Mouse (Mus musculus) C2C12 (cell line): Measurements from ENCODE around the gene Cldn9. TPM values are rescaled to one million over a fixed set of nuclear protein-coding genes. Genes with fewer than 3 reads are reported as not detected.
A peak's percentile ranks its signal among the peaks of the same experiment; 100 is the strongest.

Experiments
- H3K27me3 ChIP-seq: one replicate; pipeline ENCODE4 v1.6.1; 2011; ENCODE audit not compliant: control insufficient read depth, insufficient read depth, insufficient read length
- H3K36me3 ChIP-seq: one replicate; pipeline ENCODE4 v1.6.1; 2011; ENCODE audit not compliant: control insufficient read depth, insufficient read depth
- H3K4me3 ChIP-seq: one replicate; pipeline ENCODE4 v1.5.1; 2011; ENCODE audit warnings: mild to moderate bottlenecking, control low read depth; ENCODE audit not compliant: poor library complexity, insufficient read depth, severe bottlenecking
- H3K79me2 ChIP-seq: one replicate; pipeline ENCODE4 v1.6.1; 2011; ENCODE audit not compliant: control insufficient read depth, insufficient read depth
- H3K79me3 ChIP-seq: one replicate; pipeline ENCODE4 v1.6.1; 2011; ENCODE audit warnings: low read depth, control low read depth
- H3ac ChIP-seq: one replicate; pipeline ENCODE3; 2011; ENCODE audit warnings: low read depth; ENCODE audit not compliant: control insufficient read depth, insufficient read length
- CEBPB ChIP-seq: IDR thresholded peaks from one replicate; pipeline ENCODE4 v1.6.1; 2011; ENCODE audit warnings: low read depth, mild to moderate bottlenecking, control low read depth, moderate library complexity
- CTCF ChIP-seq: IDR thresholded peaks from one replicate; pipeline ENCODE4 v1.5.1; 2011; ENCODE audit not compliant: control insufficient read depth, insufficient read depth, insufficient read length
- FOSL1 ChIP-seq: IDR thresholded peaks from one replicate; pipeline ENCODE4 v1.8.0; 2011; ENCODE audit warnings: mild to moderate bottlenecking, low read length; ENCODE audit not compliant: poor library complexity, insufficient read depth, severe bottlenecking
- MAX ChIP-seq: IDR thresholded peaks from one replicate; pipeline ENCODE4 v1.6.1; 2011; ENCODE audit warnings: mild to moderate bottlenecking, control low read depth
- MYOD1 ChIP-seq: IDR thresholded peaks from one replicate; pipeline ENCODE4 v1.6.1; 2011; ENCODE audit warnings: low read depth; ENCODE audit not compliant: control insufficient read depth, insufficient read length
- MYOG ChIP-seq: IDR thresholded peaks from one replicate; pipeline ENCODE4 v1.6.1; 2011; ENCODE audit not compliant: control insufficient read depth, insufficient read length; ENCODE audit errors: extremely low read depth
- USF1 ChIP-seq: IDR thresholded peaks from one replicate; pipeline ENCODE4 v1.6.1; 2011; ENCODE audit warnings: low read depth, mild to moderate bottlenecking, control low read depth, moderate library complexity
- polyA plus RNA-seq: library from polyadenylated mRNA; unstranded; fragments of >200 nt; fragmentation: generic; extraction: Trizol; gene quantifications from one replicate; pipeline ENCODE4 v1.2.1, GENCODE M21; 2012; ENCODE audit warnings: missing spikeins

Cldn9 gene
- polyA plus RNA-seq, 1 experiment = 0.54 TPM

DNA sequence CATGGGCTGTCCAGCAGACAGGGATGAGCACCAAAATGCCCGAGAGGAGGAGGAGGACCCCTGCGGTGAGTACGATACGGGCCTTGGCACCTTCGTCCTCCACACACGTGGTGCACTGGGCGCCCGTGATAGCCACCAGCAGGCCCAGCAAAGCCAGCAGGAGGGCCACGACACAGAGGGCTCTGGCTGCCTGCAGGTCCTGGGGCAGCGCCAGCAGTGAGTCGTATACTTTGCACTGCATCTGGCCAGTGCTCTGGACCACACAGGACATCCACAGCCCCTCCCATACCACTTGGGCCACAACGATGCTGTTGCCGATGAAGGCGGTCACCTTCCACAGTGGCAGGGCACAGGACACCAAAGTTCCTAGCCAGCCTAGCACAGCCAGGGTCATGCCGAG is 600 bp downstream of the Cldn9 start:
- Histone ChIP-seq H3K79me2 (no peaks in the 10 kb centered on the region), H3K4me3 (no peak overlapping the region), H3K79me3 (no peaks in the 10 kb centered on the region), H3K36me3 (no peaks in the 10 kb centered on the region), H3ac (no peak overlapping the region), H3K27me3 (no peaks in the 10 kb centered on the region)
- TF ChIP-seq FOSL1 = no peak
- TF ChIP-seq MYOD1 = no peak
- no peak for TF ChIP-seq CEBPB
- TF ChIP-seq MAX = no peak
- TF ChIP-seq MYOG = no peak
- TF ChIP-seq USF1 = no peak
- no peak for TF ChIP-seq CTCF

DNA sequence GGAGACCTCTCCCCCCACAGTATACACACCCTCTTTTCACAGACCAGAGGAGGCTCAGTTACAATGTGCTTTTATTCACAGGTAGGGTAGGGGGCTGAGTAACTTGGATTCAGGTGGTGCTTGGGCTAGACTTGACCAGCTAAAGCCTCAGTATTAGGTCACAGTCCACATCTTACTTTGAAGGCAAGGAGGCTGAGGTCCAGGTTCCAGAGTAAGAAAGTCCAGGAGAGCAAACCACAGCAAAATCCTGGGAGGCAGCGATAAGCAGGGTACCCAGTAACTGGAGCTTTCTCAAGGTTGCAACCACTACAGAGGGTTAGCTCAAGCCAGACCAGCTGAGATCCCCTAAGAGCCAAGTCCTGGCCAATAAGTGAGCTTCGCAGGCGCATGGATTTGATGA is 1.3 kb downstream of the Cldn9 start:
- no peak overlapping the region for H3ac ChIP-seq
- H3K79me3 ChIP-seq = no peaks in the 10 kb centered on the region
- TF ChIP-seq CTCF (no peak), MYOD1 (no peak), USF1 (no peak), MAX (no peak), MYOG (no peak), CEBPB (no peak), FOSL1 (no peak)
- no peak overlapping the region for H3K4me3 ChIP-seq
- H3K36me3 ChIP-seq = no peaks in the 10 kb centered on the region
- H3K27me3 ChIP-seq = no peaks in the 10 kb centered on the region
- H3K79me2 ChIP-seq = no peaks in the 10 kb centered on the region

DNA sequence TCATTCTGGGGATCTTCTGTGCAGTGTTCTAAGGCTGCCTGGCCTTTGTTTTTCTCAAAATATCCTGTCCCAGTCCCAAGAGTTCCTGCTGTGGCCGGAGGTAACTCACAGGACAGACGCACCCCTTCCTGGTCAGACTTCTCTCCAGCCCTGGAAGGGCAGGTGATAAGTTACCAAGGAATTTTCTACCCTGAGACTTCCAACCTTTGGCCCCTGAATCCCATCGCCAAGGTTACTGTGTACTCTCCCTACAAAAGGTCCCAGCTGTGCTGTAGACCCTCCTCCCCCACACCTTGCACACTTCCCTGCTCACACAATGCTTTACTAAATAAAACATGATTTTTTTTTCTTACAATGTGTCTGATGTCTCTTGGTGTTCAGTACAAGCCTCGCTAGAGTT is 1.7 kb downstream of the Cldn9 start:
- no peak overlapping the region for H3K4me3 ChIP-seq
- no peak for TF ChIP-seq MYOG
- no peak for TF ChIP-seq USF1
- no peak for TF ChIP-seq CEBPB
- TF ChIP-seq FOSL1 = no peak
- TF ChIP-seq CTCF = no peak
- no peak for TF ChIP-seq MAX
- TF ChIP-seq MYOD1 = no peak

DNA sequence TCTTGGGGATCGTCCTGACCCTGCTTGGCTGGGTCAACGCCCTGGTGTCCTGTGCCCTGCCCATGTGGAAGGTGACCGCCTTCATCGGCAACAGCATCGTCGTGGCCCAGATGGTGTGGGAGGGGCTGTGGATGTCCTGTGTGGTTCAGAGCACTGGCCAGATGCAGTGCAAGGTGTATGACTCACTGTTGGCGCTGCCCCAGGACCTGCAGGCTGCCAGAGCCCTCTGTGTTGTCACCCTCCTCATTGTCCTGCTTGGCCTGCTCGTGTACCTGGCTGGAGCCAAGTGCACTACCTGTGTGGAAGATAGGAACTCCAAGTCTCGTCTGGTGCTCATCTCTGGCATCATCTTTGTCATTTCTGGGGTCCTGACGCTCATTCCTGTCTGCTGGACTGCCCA is 2.7 kb downstream of the Cldn9 start:
- H3K27me3 ChIP-seq = no peaks in the 10 kb centered on the region
- peaks cover 3% of the 10 kb centered on the region for H3K36me3 ChIP-seq
- TF ChIP-seq CTCF (no peak), MYOD1 (no peak), FOSL1 (peak; percentile 44), CEBPB (no peak), MYOG (no peak), USF1 (no peak), MAX (peak; percentile 67)
- H3ac ChIP-seq = no peak overlapping the region
- no peak overlapping the region for H3K4me3 ChIP-seq
- peaks cover 12% of the 10 kb centered on the region for H3K79me2 ChIP-seq
- peaks cover 6% of the 10 kb centered on the region for H3K79me3 ChIP-seq

More for the DNA sequence above, 1.7 kb downstream of the Cldn9 start:
- Histone ChIP-seq H3K79me3 (peaks cover under 1% of the 10 kb centered on the region), H3K27me3 (no peaks in the 10 kb centered on the region), H3K79me2 (peaks cover 2% of the 10 kb centered on the region), H3ac (no peak overlapping the region), H3K36me3 (no peaks in the 10 kb centered on the region)

DNA sequence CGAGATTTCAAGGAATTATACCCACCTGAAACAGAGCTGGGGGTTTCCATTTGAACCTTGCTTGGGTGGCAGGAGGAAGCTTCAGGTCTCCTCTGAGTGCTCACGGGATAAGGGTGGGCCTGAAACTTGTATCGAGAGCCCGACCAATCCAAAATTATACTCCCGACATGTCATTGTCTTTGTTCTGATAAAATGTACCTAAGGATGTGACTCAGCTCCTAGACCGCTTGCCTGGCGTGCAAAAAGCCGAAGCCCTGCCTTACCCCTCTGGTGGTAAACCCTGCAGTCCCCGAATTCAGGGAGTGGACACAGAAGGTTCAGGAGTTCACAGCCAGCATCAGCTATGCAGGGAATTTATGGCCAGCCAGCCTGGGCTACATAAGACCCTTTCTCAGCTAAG is 3.5 kb downstream of the Cldn9 start:
- Histone ChIP-seq H3ac (no peak overlapping the region), H3K27me3 (no peaks in the 10 kb centered on the region), H3K79me2 (peaks cover 19% of the 10 kb centered on the region), H3K79me3 (peaks cover 8% of the 10 kb centered on the region), H3K4me3 (no peak overlapping the region), H3K36me3 (peaks cover 9% of the 10 kb centered on the region)
- TF ChIP-seq CEBPB = no peak
- TF ChIP-seq MAX = no peak
- no peak for TF ChIP-seq FOSL1
- TF ChIP-seq MYOD1 = no peak
- TF ChIP-seq CTCF = no peak
- no peak for TF ChIP-seq USF1
- TF ChIP-seq MYOG = no peak

DNA sequence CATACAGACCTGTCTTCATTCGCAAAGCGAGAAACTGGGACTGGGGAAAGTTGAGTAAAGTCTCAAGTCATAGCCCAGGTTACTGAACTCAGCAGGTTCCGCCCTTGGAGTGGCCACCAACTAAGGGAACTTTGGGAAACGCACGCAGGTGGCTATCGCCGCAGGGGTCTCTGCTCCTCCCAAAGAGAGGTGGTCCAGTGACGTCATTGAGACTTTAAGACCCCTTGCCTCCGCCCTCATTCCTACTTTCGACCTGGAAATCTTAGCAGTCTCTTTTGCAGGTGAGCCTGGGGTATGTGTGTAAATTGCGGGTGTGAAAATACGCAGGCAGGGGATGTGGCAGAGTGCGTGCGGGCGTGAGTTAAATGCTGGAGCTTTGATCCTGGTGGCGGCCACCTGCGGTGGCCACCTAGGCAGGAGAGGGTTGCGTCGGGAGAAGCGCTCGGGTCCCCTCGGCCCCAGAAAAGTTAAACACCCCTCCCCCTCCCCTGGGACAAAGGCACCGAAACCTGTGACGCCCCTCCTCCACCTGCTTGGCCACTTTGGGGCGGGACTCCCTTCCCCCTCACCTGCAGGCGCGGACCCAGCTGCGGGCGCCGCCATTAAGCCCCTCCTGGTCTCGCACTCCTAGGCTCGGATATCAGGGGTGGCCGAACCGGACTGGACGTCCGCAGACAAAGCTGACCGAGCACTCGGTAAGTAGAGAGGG is 4.5 kb downstream of the Cldn9 start, which contains the start of gene Cldn6:
TSS of gene Cldn6 (plus strand) at position 123 of the 709 bp plus-strand sequence.
- Histone ChIP-seq H3K36me3 (peaks cover 20% of the 10 kb centered on the region), H3K79me2 (peaks cover 30% of the 10 kb centered on the region), H3K4me3 (no peak within 1 kb of the TSS), H3ac (no peak within 1 kb of the TSS), H3K27me3 (no peaks in the 10 kb centered on the region), H3K79me3 (peaks cover 16% of the 10 kb centered on the region)
- TF ChIP-seq MYOD1 (no peak), FOSL1 (no peak), USF1 (no peak), MYOG (no peak), CTCF (no peak), CEBPB (no peak), MAX (no peak)
